Mouse (Mus musculus): ENCODE measurements around the gene Stx8.

Stx8 gene

GRCm38 (mm10) chr11:68144235-68145065 is 178.5 kb downstream of the Stx8 start:
- DNase-seq (ENCODE audit: low spot score in 2 of 2) = no peak

GRCm38 (mm10) chr11:68145066-68145585 is 179.1 kb downstream of the Stx8 start:
- no peak for DNase-seq (ENCODE audit: low spot score in 2 of 2)

- no peak for DNase-seq (ENCODE audit: low spot score in 2 of 2)
Observed at GRCm38 (mm10) chr11:68145586-68146455, 179.8 kb downstream of the Stx8 start.

- DNase-seq (ENCODE audit: low spot score in 2 of 2) = no peak
Observed at GRCm38 (mm10) chr11:68146456-68146851, 180.5 kb downstream of the Stx8 start.

- DNase-seq (ENCODE audit: low spot score in 2 of 2) = no peak
Observed at GRCm38 (mm10) chr11:68150938-68151337, 184.9 kb downstream of the Stx8 start.

- no peak for DNase-seq (ENCODE audit: low spot score in 2 of 2)
Observed at GRCm38 (mm10) chr11:68155821-68156220, 189.8 kb downstream of the Stx8 start.

GRCm38 (mm10) chr11:68158166-68158565 is 192.2 kb downstream of the Stx8 start:
- DNase-seq (ENCODE audit: low spot score in 2 of 2) = no peak

- DNase-seq (ENCODE audit: low spot score in 2 of 2) = no peak
Observed at GRCm38 (mm10) chr11:68159867-68160266, 193.9 kb downstream of the Stx8 start.

GRCm38 (mm10) chr11:68164408-68164807 is 198.4 kb downstream of the Stx8 start:
- DNase-seq (ENCODE audit: low spot score in 2 of 2) = no peak

- DNase-seq (ENCODE audit: low spot score in 2 of 2) = no peak
Observed at GRCm38 (mm10) chr11:68168427-68168826, 202.4 kb downstream of the Stx8 start.

- no peak for DNase-seq (ENCODE audit: low spot score in 2 of 2)
Observed at GRCm38 (mm10) chr11:68171973-68172647, 206.1 kb downstream of the Stx8 start.

GRCm38 (mm10) chr11:68172648-68173045 is 206.7 kb downstream of the Stx8 start:
- no peak for DNase-seq (ENCODE audit: low spot score in 2 of 2)

- DNase-seq (ENCODE audit: low spot score in 2 of 2) = no peak
Observed at GRCm38 (mm10) chr11:68176550-68176949, 210.6 kb downstream of the Stx8 start.

GRCm38 (mm10) chr11:68177415-68177814 is 211.4 kb downstream of the Stx8 start:
- no peak for DNase-seq (ENCODE audit: low spot score in 2 of 2)

GRCm38 (mm10) chr11:68185647-68186046 is 219.7 kb downstream of the Stx8 start:
- DNase-seq (ENCODE audit: low spot score in 2 of 2) = no peak

GRCm38 (mm10) chr11:68187242-68187641 is 221.2 kb downstream of the Stx8 start:
- no peak for DNase-seq (ENCODE audit: low spot score in 2 of 2)

GRCm38 (mm10) chr11:68188695-68189201 is 222.8 kb downstream of the Stx8 start:
- no peak for DNase-seq (ENCODE audit: low spot score in 2 of 2)

- no peak for DNase-seq (ENCODE audit: low spot score in 2 of 2)
Observed at GRCm38 (mm10) chr11:68190849-68191248, 224.9 kb downstream of the Stx8 start.

GRCm38 (mm10) chr11:68195168-68195567 is 229.2 kb downstream of the Stx8 start:
- DNase-seq (ENCODE audit: low spot score in 2 of 2) = no peak

- no peak for DNase-seq (ENCODE audit: low spot score in 2 of 2)
Observed at GRCm38 (mm10) chr11:68195693-68196176, 229.7 kb downstream of the Stx8 start.

GRCm38 (mm10) chr11:68196566-68196965 is 230.6 kb downstream of the Stx8 start:
- no peak for DNase-seq (ENCODE audit: low spot score in 2 of 2)

All from spleen, postnatal 36 days (tissue).